Mouse (Mus musculus) hindbrain, embryonic 14.5 days (tissue): ENCODE data around the gene Avpr2. TPM values are rescaled to one million over a fixed set of nuclear protein-coding genes. Genes with fewer than 3 reads are reported as not detected.

Experiments
- ATAC-seq: fragments of 200-750 bp; cut with Nextera tagmentation; 2 replicates; pipeline ENCODE4 v1.8.0; 2017; ENCODE audit warnings: moderate number of reproducible peaks, mild to moderate bottlenecking, moderate TSS enrichment, moderate library complexity; ENCODE audit not compliant: low FRiP score
- DNase-seq: peaks from one replicate; pipeline ENCODE4 v3.0.0-alpha.2; 2015; ENCODE audit warnings: low spot score
- H3K27ac ChIP-seq: fragments of 300-500 bp; sonication (generic); 2 replicates; pipeline ENCODE4 v1.5.1; 2014; ENCODE audit warnings: mild to moderate bottlenecking, moderate library complexity
- H3K27me3 ChIP-seq: fragments of 300-500 bp; sonication (generic); 2 replicates; pipeline ENCODE4 v1.6.1; 2014; ENCODE audit warnings: mild to moderate bottlenecking, low read length, mixed read lengths; ENCODE audit not compliant: control insufficient read depth, insufficient read depth
- H3K36me3 ChIP-seq: fragments of 300-500 bp; sonication (generic); replicated peaks from 2 replicates; pipeline ENCODE4 v1.6.1; 2014; ENCODE audit not compliant: control insufficient read depth, insufficient read depth
- H3K4me1 ChIP-seq: fragments of 300-500 bp; sonication (generic); replicated peaks from 2 replicates; pipeline ENCODE4 v1.6.1; 2014; ENCODE audit warnings: antibody characterized with exemption, low read length, mixed read lengths; ENCODE audit not compliant: control insufficient read depth, insufficient read depth
- H3K4me2 ChIP-seq: fragments of 300-500 bp; sonication (generic); replicated peaks from 2 replicates; pipeline ENCODE4 v1.6.1; 2014; ENCODE audit warnings: mild to moderate bottlenecking, moderate library complexity
- H3K4me3 ChIP-seq: fragments of 300-500 bp; sonication (generic); replicated peaks from 2 replicates; pipeline ENCODE4 v1.5.1; 2014; ENCODE audit warnings: mild to moderate bottlenecking, low read length
- H3K9ac ChIP-seq: fragments of 300-500 bp; sonication (generic); 2 replicates; pipeline ENCODE4 v1.6.1; 2014
- H3K9me3 ChIP-seq: fragments of 300-500 bp; sonication (generic); 2 replicates; pipeline ENCODE4 v1.6.1; 2016; ENCODE audit warnings: low read length; ENCODE audit not compliant: control insufficient read depth
- WGBS: fragments of 180-500 bp; shearing (Covaris S2); extraction: QIAGEN DNeasy Blood & Tissue Kit; methylation state at CpG from one replicate; pipeline ENCODE4 v1.1.7; 2014; 5-methylcytosine and 5-hydroxymethylcytosine counted together
- polyA plus RNA-seq: library from polyadenylated mRNA; unstranded; fragments of >200 nt; fragmentation: Nextera tagmentation; extraction: Ambion mirVana; gene quantifications from 2 replicates; pipeline ENCODE4 v1.2.1, GENCODE M21; 2014

The Avpr2 gene
- 0.39 TPM in 1 of 2 replicates, not detected in the other for polyA plus RNA-seq

DNA sequence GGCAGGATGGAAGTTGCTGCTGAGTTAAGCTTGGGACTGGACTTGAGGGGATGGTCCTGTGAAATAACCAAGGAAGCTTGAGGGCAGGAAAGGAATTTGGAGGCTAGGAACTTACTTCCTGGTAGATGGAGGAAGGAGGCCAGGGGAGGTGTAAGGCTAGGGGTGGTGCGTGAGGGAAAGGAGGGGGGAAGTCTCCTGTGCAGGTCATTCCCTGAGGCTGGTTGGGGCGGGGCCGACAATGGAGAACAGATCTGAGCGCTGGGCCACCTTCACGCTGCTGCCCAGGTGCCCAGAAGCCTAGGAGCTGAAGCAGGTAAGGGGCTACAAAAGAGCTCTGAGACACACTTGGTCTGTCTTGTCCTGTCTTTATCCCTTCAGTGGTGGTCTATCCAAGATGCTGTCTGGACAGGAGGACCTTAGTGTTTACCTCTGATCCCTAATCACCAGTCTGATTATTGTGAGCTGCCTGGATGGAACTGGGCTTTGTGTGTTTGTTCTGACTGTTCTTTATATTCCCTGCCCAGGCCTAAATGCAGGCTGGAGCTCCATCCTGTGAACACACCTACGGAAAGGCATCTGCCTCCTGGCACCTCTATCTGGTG, at the start of gene Avpr2:
Gene Avpr2 (plus strand): TSS at position 552 of the 602 bp plus-strand sequence.
- no peak within 1 kb of the TSS for H3K4me3 ChIP-seq
- no peak within 1 kb of the TSS for H3K4me2 ChIP-seq
- H3K36me3 ChIP-seq = no peaks in the 10 kb centered on the region
- ATAC-seq (no peak), DNase-seq (no peak)
- no peak within 1 kb of the TSS for H3K27ac ChIP-seq
- no peak within 1 kb of the TSS for H3K9ac ChIP-seq
- no peaks in the 10 kb centered on the region for H3K27me3 ChIP-seq
- H3K9me3 ChIP-seq = no peaks in the 10 kb centered on the region
- 83% methylated on average over 6 of the region's 6 CpGs for WGBS
- no peaks in the 10 kb centered on the region for H3K4me1 ChIP-seq

DNA sequence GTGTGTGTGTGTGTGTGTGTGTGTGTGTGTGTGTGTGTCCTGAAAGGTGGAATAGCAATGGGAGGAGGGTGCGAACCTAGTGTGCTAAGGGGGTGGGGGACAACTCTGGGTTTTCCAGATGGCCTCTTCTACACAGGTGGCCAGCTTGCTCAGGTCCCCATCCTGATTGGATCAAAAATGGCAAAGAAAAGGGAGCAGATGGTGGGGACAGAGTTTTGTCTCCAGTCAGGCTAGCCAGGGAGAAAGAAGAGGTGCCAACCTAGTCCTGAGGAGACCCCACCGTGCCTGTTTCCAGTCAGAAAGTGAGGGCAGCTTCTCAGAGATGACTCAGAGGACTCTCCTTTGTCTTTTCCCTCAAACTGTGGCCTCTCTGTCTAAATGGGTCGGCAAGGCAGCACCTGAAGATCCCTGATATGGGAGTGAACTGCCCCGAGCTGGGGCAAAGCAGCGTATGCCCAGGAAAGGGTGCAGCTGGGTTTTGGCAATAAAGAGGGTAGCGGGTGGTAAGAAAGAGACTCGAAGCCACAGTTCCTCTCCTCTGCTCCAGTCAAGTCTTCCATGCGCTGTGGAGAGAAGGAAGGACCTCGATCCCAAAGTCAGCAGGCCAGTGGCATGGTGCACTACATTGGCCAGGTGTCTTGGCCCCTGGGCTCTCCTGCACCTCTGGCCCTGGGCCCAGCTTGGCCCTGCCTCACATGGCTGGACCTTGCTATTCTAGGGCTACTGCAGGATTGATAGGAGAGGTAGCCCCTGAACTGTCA, 37.4 kb upstream of the Avpr2 start:
- Histone ChIP-seq H3K27me3 (no peaks in the 10 kb centered on the region), H3K36me3 (peaks cover 43% of the 10 kb centered on the region), H3K4me2 (no peak overlapping the region), H3K4me1 (no peaks in the 10 kb centered on the region), H3K9ac (no peak overlapping the region), H3K4me3 (no peak overlapping the region), H3K9me3 (no peaks in the 10 kb centered on the region), H3K27ac (no peak overlapping the region)
- ATAC-seq = no peak
- WGBS = 82% methylated on average over 8 of the region's 9 CpGs
- no peak for DNase-seq

DNA sequence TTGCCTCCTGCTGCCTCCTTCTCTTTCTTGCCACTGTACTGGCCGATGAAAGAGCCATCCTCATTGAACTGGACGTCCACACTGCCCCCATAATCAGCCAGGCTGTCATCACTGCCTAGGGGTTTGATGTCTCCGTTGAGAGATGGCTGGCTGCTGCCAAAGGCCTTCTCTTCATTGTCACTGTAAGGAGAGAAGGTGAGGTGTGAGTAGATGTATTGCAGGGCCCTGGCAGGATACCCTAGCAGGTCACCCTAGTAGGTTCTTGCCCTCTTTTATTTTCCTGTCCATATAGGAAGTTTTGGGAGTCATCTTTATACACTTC, 36.9 kb upstream of the Avpr2 start:
- WGBS = 70% methylated on average over 3 of the region's 3 CpGs
- Histone ChIP-seq H3K4me3 (no peak overlapping the region), H3K9me3 (no peaks in the 10 kb centered on the region), H3K36me3 (peaks cover 48% of the 10 kb centered on the region), H3K4me1 (no peaks in the 10 kb centered on the region), H3K27ac (no peak overlapping the region), H3K9ac (no peak overlapping the region), H3K27me3 (no peaks in the 10 kb centered on the region), H3K4me2 (no peak overlapping the region)
- ATAC-seq (no peak), DNase-seq (no peak)

- no peaks in the 10 kb centered on the region for H3K9me3 ChIP-seq
- peaks cover 17% of the 10 kb centered on the region; the same call in 1 of the 2 replicates for H3K4me1 ChIP-seq
- peak; percentile 63 for DNase-seq
- ATAC-seq = peak; percentile 63
- no peaks in the 10 kb centered on the region for H3K27me3 ChIP-seq
- H3K9ac ChIP-seq = no peak overlapping the region
- 41% methylated on average over 3 of the region's 3 CpGs for WGBS
- H3K27ac ChIP-seq = peak overlapping the region; percentile 71
- peaks cover 55% of the 10 kb centered on the region for H3K36me3 ChIP-seq
- H3K4me2 ChIP-seq = no peak overlapping the region
- H3K4me3 ChIP-seq = no peak overlapping the region
These were observed 27.2 kb upstream of the Avpr2 start for GRCm38 (mm10) chrX:73864692-73865091.

DNA sequence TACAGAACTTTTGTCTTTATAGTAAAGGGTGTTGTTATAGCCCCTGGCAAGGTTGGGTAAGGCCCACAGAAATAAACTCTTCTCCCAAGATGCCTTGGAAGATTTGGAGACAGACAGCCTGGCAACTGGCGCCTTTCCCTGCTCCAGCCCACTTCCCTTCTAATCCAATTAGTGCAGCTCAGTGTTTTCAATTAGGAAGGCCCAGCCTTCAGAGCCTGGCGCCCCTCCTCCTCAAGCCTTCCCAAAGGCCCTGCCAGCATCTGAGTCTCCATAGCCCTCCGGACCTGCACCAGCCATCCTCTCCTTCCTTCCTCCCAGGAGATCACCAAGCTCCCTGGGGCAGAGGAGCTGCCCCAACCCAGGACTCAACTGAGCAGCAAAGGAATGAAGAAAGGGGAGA, 24.6 kb upstream of the Avpr2 start:
- H3K27ac ChIP-seq = peak overlapping the region; percentile 69
- no peak overlapping the region for H3K4me3 ChIP-seq
- peaks cover 20% of the 10 kb centered on the region; the same call in 1 of the 2 replicates for H3K4me1 ChIP-seq
- DNase-seq = no peak
- WGBS = 15% methylated on average over 3 of the region's 3 CpGs
- H3K4me2 ChIP-seq = no peak overlapping the region
- H3K36me3 ChIP-seq = peaks cover 29% of the 10 kb centered on the region
- H3K9ac ChIP-seq = no peak overlapping the region
- no peaks in the 10 kb centered on the region for H3K9me3 ChIP-seq
- ATAC-seq = no peak
- H3K27me3 ChIP-seq = no peaks in the 10 kb centered on the region

DNA sequence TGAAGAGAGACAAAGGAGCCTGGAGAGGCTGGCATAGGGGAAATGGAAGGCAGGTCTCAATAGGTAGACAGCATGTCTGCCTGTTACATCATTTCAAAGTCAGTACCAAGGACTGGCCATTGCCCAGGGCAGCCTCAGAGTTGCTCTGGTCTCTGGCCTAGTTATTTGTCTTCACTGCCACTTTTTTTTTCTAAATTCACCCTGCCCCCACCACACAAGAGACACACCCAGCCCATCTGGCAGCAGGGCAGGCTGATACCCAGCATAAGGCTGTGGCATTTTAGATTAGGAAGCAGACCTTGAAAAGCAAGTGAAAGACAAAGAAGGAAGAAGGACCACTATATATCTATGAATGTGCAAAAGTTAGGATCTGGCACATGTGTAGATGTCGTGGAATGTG, 24.1 kb upstream of the Avpr2 start:
- no peak overlapping the region for H3K9ac ChIP-seq
- WGBS = 71% methylated on average over 1 of the region's 1 CpGs
- H3K4me1 ChIP-seq = peaks cover 20% of the 10 kb centered on the region; the same call in 1 of the 2 replicates
- H3K4me2 ChIP-seq = no peak overlapping the region
- no peak for DNase-seq
- H3K4me3 ChIP-seq = no peak overlapping the region
- H3K9me3 ChIP-seq = no peaks in the 10 kb centered on the region
- H3K27me3 ChIP-seq = no peaks in the 10 kb centered on the region
- no peak for ATAC-seq
- H3K36me3 ChIP-seq = peaks cover 23% of the 10 kb centered on the region
- peak overlapping the region; percentile 69 for H3K27ac ChIP-seq

- H3K9me3 ChIP-seq = no peaks in the 10 kb centered on the region
- 13% methylated on average over 5 of the region's 5 CpGs for WGBS
- H3K4me1 ChIP-seq = peaks cover 16% of the 10 kb centered on the region; the same call in 1 of the 2 replicates
- H3K36me3 ChIP-seq = peaks cover 11% of the 10 kb centered on the region
- ATAC-seq (no peak), DNase-seq (no peak)
- no peak overlapping the region for H3K4me2 ChIP-seq
- H3K27ac ChIP-seq = no peak overlapping the region
- H3K4me3 ChIP-seq = no peak overlapping the region
- H3K27me3 ChIP-seq = no peaks in the 10 kb centered on the region
- no peak overlapping the region for H3K9ac ChIP-seq
These were observed 22.6 kb upstream of the Avpr2 start for GRCm38 (mm10) chrX:73869334-73869733.

DNA sequence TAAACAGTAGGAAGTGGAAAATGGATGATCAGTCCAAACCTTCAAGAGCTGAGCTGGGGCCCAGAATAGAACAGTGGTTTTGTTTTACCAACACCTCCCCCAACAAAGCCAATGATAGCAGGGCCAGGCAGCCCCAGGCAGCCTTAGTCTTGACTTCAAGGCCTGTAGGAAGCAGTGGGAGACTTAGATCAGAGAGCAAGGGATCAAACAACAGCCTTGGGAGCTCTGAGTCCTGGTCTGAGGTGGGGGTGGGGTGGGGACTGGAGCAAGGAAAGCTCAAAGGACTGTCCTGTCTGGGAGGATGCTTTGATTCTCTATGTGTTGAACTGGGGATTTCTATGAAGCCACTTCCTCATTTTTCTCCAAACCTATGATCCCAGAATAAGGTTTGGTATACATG, 20.4 kb upstream of the Avpr2 start:
- H3K9ac ChIP-seq = no peak overlapping the region
- no peak overlapping the region for H3K27ac ChIP-seq
- H3K36me3 ChIP-seq = no peaks in the 10 kb centered on the region; the same call in 1 of the 2 replicates
- H3K9me3 ChIP-seq = no peaks in the 10 kb centered on the region
- no peak overlapping the region for H3K4me3 ChIP-seq
- DNase-seq (no peak), ATAC-seq (no peak)
- H3K4me1 ChIP-seq = peaks cover 13% of the 10 kb centered on the region; the same call in 1 of the 2 replicates
- H3K4me2 ChIP-seq = no peak overlapping the region
- no peaks in the 10 kb centered on the region for H3K27me3 ChIP-seq

- Histone ChIP-seq H3K4me1 (peaks cover 18% of the 10 kb centered on the region; the same call in 1 of the 2 replicates), H3K27me3 (no peaks in the 10 kb centered on the region), H3K4me2 (no peak overlapping the region), H3K27ac (no peak overlapping the region), H3K9me3 (no peaks in the 10 kb centered on the region), H3K4me3 (no peak overlapping the region), H3K9ac (no peak overlapping the region), H3K36me3 (no peaks in the 10 kb centered on the region; the same call in 1 of the 2 replicates)
- ATAC-seq = no peak
- WGBS = 68% methylated on average over 1 of the region's 1 CpGs
- no peak for DNase-seq
These were observed 19.9 kb upstream of the Avpr2 start for GRCm38 (mm10) chrX:73871956-73872355.
